Mouse (Mus musculus) heart, postnatal 0 days (tissue): ENCODE results near the gene Evpl.

ENCODE experiments used
- CTCF ChIP-seq: IDR thresholded peaks from 2 replicates; pipeline ENCODE4 v1.5.1; 2016; ENCODE audit warnings: antibody characterized with exemption, control low read depth, low read depth
- EP300 ChIP-seq: IDR thresholded peaks from 2 replicates; pipeline ENCODE4 v1.6.1; 2016; ENCODE audit warnings: antibody characterized with exemption, low read depth

GRCm38 (mm10) chr11:116209257-116209656 is 28.6 kb downstream of the Evpl start:
- TF ChIP-seq CTCF (no peak), EP300 (no peak)
